Mouse (Mus musculus) heart, embryonic 14.5 days (tissue): ENCODE measurements around the gene Blm. TPM values are rescaled to one million over a fixed set of nuclear protein-coding genes. Genes with fewer than 3 reads are reported as not detected.

Source experiments
- polyA plus RNA-seq: library from polyadenylated mRNA; unstranded; fragments of >200 nt; fragmentation: Nextera tagmentation; extraction: Ambion mirVana; gene quantifications from 2 replicates; pipeline ENCODE4 v1.2.1, GENCODE M21; 2014

The Blm gene
- polyA plus RNA-seq, 1 experiment from 2014 or later, result 16.5 TPM

Other genes with a start within 250 kb of the Blm start
- 148 and 149 TPM in 2 replicates for gene Prc1, start 240.7 kb downstream of the Blm start, polyA plus RNA-seq
- 7.6 and 7.8 TPM in 2 replicates for gene Rccd1, start 210.7 kb downstream of the Blm start, polyA plus RNA-seq
- 11.2 and 12.0 TPM in 2 replicates for gene Unc45a, start 194.1 kb downstream of the Blm start, polyA plus RNA-seq
- gene Hddc3, start 192.0 kb downstream of the Blm start, polyA plus RNA-seq, result 18.2 and 23.1 TPM in 2 replicates
- gene Man2a2, start 163.7 kb downstream of the Blm start, polyA plus RNA-seq, result 15.9 and 19.5 TPM in 2 replicates
- gene Fes, start 147.2 kb downstream of the Blm start, polyA plus RNA-seq, result 12.3 and 13.5 TPM in 2 replicates
- gene Furin, start 129.7 kb downstream of the Blm start, polyA plus RNA-seq, result 17.9 and 25.2 TPM in 2 replicates
- 16.2 and 18.5 TPM in 2 replicates for gene Crtc3, start 153.8 kb upstream of the Blm start, polyA plus RNA-seq